Mouse (Mus musculus): ENCODE data around the gene Lsm12.
"Not testable (repeated sequence)": the region's sequence is repeated elsewhere in the genome, so short reads cannot be mapped to it uniquely, and the experiment has no call there.

Lsm12 gene

GRCm38 (mm10) chr11:102184253-102184645, 847 bp downstream of the Lsm12 start:
- DNase-seq: no peak

GRCm38 (mm10) chr11:102179836-102180235, 5.3 kb downstream of the Lsm12 start:
- DNase-seq: no peak

- no peak for DNase-seq
Measured at GRCm38 (mm10) chr11:102168689-102169088, 16.4 kb downstream of the Lsm12 start.

GRCm38 (mm10) chr11:102167539-102167938, 17.6 kb downstream of the Lsm12 start:
- no peak for DNase-seq

GRCm38 (mm10) chr11:102165971-102166722, 18.9 kb downstream of the Lsm12 start:
- no peak for DNase-seq

- no peak for DNase-seq
Measured at GRCm38 (mm10) chr11:102159781-102160180, 25.3 kb downstream of the Lsm12 start.

GRCm38 (mm10) chr11:102158024-102158423, 27.1 kb downstream of the Lsm12 start:
- not testable (repeated sequence) for DNase-seq

- no peak for DNase-seq
Measured at GRCm38 (mm10) chr11:102156786-102157089, 28.4 kb downstream of the Lsm12 start.

GRCm38 (mm10) chr11:102156039-102156785, 28.9 kb downstream of the Lsm12 start, which contains the start of gene Tmem101:
Tmem101 (minus strand) TSS chr11:102156404.
- peak; percentile 49 to 71 for DNase-seq

GRCm38 (mm10) chr11:102147213-102147989, 37.7 kb downstream of the Lsm12 start:
- no peak for DNase-seq

- DNase-seq: no peak
Measured at GRCm38 (mm10) chr11:102146531-102146930, 38.6 kb downstream of the Lsm12 start.

- no peak for DNase-seq
Measured at GRCm38 (mm10) chr11:102146005-102146404, 39.1 kb downstream of the Lsm12 start.

GRCm38 (mm10) chr11:102145471-102146001, 39.6 kb downstream of the Lsm12 start, which contains the start of gene Nags:
Nags (plus strand) TSS chr11:102145513.
- DNase-seq: no peak

GRCm38 (mm10) chr11:102144957-102145470, 40.1 kb downstream of the Lsm12 start:
- no peak for DNase-seq

- DNase-seq: no peak
Measured at GRCm38 (mm10) chr11:102142355-102142754, 42.7 kb downstream of the Lsm12 start.

GRCm38 (mm10) chr11:102140508-102140907, 44.6 kb downstream of the Lsm12 start:
- no peak for DNase-seq

GRCm38 (mm10) chr11:102138447-102138740, 46.7 kb downstream of the Lsm12 start:
- DNase-seq: peak; percentile 16 to 29

- no peak for DNase-seq
Measured at GRCm38 (mm10) chr11:102137625-102138446, 47.3 kb downstream of the Lsm12 start.

GRCm38 (mm10) chr11:102134516-102134915, 50.6 kb downstream of the Lsm12 start:
- no peak for DNase-seq

- no peak for DNase-seq
Measured at GRCm38 (mm10) chr11:102117386-102117785, 67.7 kb downstream of the Lsm12 start.

GRCm38 (mm10) chr11:102116241-102116640, 68.9 kb downstream of the Lsm12 start:
- no peak for DNase-seq

Measured in thymus, adult 18-20 months (tissue).